Mouse (Mus musculus): ENCODE measurements around the gene Atp1a2. TPM values are rescaled to one million over a fixed set of nuclear protein-coding genes. Genes with fewer than 3 reads are reported as not detected.

Gene Atp1a2
- total RNA-seq, 1 experiment from 2014 or later: not detected

DNA sequence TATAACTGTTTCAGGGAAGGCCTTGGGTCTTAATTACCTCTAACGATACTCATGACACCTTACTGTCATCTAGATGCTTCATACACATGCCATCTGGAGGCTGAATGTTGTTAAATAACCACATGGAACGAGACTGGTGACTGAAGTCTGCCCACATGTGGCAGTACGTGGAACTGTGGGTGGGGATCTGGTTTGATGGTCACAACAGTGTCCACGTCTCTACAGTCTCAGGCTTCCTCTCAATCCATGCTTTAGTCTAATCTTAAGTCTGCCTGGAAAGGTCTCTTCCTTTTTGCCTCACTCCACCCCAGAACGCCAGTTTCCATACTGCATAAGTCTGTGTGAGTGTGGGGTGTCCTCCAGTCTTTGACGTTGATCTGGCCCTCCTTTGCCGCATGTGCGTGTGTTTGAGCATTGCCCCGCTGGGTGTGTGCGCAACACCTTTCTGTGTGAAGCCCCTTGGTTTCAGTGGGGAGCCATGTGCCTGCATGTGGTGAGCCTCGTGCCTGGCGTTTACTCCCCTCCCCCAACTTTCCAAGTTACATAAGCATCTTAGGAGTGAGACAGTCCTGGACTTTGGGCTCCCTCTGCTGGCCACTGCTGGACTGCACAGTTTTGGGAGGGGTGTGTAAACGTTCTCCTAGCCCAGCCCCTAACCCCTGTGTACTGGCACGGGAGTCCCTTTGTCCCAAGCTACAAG, 12.0 kb upstream of the Atp1a2 start:
- peak; percentile 64 for ATAC-seq (ENCODE audit: extremely low read depth, insufficient number of reproducible peaks, low FRiP score, poor library complexity, severe bottlenecking)

DNA sequence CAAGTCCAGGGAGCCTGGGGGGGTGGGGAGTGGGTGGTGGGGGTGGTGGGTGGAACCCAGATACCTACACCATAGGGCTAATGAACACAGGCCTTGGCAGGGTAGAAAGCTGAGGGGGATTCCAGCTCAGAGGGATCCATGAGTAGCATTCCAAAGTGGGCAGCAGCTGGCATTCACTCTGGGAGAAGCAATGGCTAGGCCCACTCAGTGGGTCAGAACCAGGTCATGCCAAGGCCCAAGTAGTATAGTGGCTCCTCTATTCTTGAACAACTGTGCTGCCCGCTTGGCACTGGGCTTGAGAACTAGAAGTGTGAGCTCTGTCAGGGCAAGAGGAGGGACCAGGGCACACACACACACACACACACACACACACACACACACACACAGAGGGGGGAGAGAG, 10.5 kb upstream of the Atp1a2 start:
- ATAC-seq (ENCODE audit: extremely low read depth, insufficient number of reproducible peaks, low FRiP score, poor library complexity, severe bottlenecking): no peak

DNA sequence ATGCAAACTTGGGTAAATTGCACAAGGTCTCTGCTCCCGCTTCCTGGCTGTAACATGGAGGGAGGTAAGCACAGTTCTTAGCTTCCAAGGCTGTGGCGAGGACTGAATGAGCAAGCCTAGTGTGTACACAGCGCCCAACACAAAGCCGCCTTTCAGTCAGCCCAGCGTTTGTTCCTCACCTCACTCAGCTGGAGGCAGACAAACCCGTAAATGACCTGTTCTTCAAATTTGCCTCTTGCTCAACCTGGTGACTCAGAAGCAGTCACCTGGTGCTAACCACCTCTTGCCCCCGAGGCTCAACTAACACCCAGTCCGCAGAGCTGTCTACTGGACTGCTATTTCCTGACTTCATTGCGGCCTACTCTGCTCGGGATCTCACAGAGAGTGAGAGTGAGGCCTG, 10.1 kb upstream of the Atp1a2 start:
- ATAC-seq (ENCODE audit: extremely low read depth, insufficient number of reproducible peaks, low FRiP score, poor library complexity, severe bottlenecking): no peak

DNA sequence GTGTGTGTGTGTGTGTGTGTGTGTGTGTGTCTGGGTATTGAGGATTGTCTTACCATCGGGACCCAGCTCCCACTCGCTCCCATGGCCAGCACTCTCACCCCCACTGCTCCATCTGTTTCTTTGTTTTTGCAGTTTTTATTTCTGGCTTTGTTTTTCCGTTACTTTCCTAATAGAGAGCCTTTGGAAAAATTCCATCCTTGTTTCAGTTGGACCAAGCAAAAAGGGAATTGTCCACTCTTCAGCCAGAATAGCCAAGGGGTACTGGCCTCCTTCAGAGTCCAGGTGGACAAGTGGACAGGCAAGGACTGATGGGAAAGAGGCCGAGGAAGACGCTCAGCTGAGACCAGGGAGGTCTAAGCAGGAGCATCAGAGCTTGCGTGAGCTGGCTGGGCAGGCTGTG, 9.0 kb upstream of the Atp1a2 start:
- no peak for ATAC-seq (ENCODE audit: extremely low read depth, insufficient number of reproducible peaks, low FRiP score, poor library complexity, severe bottlenecking)

DNA sequence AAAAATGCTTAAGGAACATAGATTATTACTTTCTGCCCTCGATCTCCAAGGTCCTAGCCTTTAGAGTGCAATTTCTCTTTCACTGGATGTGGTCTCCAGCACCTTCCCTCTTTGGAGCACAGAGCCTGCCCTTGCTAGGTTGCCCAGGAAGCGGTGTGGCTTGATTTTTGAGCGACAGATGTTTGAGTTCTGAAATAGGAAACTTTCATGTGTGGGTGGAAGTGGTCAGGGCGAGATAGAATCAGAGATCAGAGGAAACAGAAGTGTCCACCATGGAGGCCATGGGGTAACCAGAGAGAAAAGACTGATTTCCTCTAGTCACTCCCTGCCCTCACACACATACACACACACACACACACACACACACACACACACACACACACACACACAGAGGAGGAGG, 8.3 kb upstream of the Atp1a2 start:
- no peak for ATAC-seq (ENCODE audit: extremely low read depth, insufficient number of reproducible peaks, low FRiP score, poor library complexity, severe bottlenecking)

DNA sequence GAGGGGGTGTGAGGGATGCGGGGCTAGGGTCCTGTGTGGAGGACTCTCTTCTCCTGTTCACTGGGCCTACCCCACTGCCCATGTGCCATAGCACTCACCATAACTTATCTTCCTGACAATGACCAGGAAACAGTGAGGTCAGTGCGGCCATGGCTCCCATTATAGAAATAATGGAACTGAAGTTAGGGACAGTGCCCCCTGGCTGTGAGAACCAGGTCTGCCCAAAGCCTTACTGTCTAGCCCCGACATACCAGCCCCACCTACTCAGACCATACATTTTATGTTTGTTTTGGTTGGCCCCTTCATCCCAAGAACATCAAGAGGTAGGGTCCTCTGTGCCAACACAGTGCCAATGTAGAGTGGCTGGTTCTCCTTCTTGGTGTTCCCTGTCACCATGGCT, 7.8 kb upstream of the Atp1a2 start:
- ATAC-seq (ENCODE audit: extremely low read depth, insufficient number of reproducible peaks, low FRiP score, poor library complexity, severe bottlenecking): no peak

DNA sequence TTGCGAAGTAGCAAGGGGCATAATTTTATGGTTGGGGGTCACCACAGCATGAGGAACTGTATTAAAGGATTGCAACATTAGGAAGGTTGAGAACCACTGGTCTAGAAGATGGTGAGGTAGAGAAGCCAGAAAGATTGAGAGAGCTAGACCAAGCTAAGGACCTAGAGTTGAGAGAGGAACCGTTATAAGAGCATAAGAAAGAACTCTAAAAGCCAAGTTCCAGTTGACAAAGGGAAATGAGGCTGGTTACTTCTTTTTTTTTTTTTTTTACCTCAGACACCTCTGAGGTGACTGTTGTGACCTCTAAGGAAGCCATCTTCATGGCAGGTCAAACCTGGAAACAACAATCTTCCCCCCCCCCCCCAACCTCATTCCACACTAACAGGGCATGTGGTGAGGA, 7.3 kb upstream of the Atp1a2 start:
- ATAC-seq (ENCODE audit: extremely low read depth, insufficient number of reproducible peaks, low FRiP score, poor library complexity, severe bottlenecking): no peak

DNA sequence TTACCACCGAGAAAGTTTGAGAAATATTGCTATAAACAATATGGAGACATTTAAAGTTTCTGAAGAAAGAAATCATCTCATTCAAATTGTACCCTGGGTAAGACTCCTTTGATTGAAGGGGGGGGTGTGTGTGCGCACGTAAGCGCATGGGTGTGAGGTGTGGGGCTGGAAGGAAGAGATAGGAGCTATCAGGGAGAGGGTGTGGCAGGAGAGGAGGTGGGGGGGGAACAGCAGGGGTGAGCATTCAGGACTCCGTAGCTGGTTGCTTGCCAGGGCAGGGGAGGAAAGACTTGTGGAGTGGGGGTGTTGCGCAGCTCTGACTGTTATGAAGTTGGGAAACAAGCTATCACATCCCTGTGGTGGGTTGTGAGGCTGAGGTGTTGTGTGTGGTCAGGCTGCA, 6.6 kb upstream of the Atp1a2 start:
- no peak for ATAC-seq (ENCODE audit: extremely low read depth, insufficient number of reproducible peaks, low FRiP score, poor library complexity, severe bottlenecking)

DNA sequence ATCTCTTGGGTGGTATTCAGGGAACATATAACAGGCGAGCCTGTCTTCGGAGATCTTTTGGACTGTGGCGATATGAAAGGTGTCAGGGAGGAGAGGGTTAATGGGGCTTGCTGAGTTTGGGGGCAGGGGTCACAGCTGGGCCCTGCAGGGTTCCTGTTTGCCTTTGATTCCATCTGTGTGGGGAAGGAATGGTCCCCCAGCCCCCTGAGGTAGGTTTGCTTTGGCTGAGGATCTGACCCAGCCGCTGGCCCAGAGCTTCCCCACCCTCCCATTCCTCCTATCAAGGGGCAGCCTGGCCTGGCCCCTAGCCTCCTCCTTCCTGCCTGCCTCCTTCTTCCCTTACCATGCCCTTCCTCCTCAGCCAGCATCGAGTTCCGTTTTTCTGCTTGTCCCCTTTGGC, 5.0 kb upstream of the Atp1a2 start:
- no peak for ATAC-seq (ENCODE audit: extremely low read depth, insufficient number of reproducible peaks, low FRiP score, poor library complexity, severe bottlenecking)

DNA sequence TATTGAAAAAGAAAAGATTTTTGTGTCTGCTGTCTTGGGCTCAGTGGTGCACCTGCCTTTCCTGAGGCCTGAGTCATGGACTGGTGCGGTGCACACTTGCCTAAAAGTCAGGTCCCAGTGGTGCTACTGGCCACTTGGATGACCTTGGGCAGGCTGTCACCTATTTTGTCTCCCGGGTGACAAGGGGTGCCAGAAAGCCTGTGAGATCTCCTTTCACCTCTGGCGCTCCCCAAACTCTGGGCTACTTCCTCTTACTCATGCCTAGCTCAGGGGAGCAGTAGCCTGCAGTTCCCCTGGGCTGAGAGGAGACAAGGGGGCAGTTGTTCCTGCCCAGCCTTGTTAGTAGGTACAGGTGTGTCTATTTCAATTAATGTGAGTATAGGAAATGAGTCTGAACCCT, 4.4 kb upstream of the Atp1a2 start:
- no peak for ATAC-seq (ENCODE audit: extremely low read depth, insufficient number of reproducible peaks, low FRiP score, poor library complexity, severe bottlenecking)

DNA sequence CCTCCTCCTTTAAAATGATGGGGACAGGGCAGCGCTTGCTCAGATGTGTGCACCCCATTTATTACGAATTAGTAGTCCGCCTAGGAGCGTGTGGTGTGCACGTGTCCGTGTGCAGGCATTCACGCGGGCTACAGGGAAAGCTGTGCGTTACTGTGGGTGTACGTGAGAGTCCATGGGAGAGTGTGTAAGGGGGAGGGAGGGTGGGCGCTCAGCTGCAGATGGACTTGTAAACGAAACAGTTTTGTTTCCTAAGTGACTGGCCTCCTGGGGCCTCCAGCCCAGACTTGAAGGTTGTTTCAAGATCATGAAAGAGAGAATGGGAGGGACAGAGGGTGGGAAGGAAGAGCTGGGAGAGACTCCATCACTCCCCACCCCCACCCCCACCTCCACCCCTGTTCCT, 3.3 kb upstream of the Atp1a2 start:
- ATAC-seq (ENCODE audit: extremely low read depth, insufficient number of reproducible peaks, low FRiP score, poor library complexity, severe bottlenecking): no peak

DNA sequence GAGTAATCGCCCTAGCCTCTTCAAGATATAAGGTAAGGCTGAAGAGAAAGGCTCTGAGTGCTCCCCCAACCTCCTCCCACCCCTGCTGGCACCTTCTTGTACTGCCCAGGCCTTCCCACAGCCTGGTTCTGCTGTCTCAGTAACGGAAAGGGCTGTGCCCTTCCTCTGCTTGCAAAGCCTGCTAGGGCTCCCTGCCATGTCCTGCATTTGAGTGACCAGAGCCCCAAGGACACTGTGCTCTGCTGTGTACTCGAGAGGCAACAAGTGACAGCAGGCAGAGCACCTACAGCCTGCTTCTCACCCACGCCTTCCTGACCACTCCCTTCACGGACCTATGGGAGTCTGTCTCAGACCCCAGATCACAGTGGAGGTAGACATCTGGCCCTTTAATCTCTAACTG, 2.4 kb upstream of the Atp1a2 start:
- ATAC-seq (ENCODE audit: extremely low read depth, insufficient number of reproducible peaks, low FRiP score, poor library complexity, severe bottlenecking): no peak

DNA sequence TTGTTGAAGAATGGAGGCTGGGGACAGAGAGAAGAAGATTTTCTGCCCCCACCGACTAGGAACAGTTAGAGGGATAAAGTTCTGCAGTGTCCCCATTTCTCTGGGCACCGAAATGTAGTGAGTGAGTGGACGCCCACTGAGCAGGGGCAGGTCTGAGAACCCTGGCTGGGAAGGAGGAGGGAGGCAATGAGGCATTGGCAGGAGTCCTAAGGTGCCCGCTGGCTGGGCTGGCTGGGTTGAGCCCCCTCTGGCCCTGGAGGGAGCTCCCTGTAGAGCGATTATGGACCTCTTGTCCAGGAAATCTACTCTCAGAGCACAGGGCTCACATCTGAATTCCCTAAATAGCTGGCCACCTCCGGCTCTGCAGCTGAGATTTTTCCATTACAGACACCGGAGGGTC, 1.7 kb upstream of the Atp1a2 start:
- no peak for ATAC-seq (ENCODE audit: extremely low read depth, insufficient number of reproducible peaks, low FRiP score, poor library complexity, severe bottlenecking)

DNA sequence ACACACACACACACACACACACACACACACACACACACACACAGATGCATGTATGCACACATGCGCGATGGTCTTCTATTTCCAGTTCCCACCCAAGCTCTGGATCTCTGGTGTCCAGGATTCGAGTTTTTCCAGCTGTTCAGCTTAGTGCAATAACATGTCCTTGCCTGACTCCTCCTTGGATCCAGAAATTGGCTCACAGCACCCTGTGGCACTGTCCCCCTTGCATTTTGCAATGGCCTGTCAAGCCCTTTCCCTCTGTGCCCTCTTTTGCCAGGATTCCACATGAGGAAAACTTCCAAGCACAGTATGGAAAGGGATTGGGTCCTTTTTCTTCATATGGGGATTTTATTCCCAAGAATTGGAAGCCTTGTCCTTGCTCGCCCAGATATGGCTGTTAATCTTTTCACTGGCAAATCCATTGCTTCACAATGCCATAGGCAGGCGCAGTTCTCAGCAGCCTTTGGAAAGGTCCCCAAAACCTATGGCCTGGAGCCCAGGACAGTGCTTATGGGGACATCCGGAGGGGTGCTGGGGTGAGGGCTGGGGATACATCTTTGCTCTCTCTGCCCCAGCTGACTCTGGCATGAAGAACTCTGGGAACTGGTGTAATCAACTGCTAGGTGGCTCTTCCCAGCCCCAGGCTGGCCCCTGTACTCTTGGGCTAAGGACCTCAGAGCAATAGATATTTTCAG, 901 bp downstream of the Atp1a2 start:
- no peak for ATAC-seq (ENCODE audit: extremely low read depth, insufficient number of reproducible peaks, low FRiP score, poor library complexity, severe bottlenecking)

DNA sequence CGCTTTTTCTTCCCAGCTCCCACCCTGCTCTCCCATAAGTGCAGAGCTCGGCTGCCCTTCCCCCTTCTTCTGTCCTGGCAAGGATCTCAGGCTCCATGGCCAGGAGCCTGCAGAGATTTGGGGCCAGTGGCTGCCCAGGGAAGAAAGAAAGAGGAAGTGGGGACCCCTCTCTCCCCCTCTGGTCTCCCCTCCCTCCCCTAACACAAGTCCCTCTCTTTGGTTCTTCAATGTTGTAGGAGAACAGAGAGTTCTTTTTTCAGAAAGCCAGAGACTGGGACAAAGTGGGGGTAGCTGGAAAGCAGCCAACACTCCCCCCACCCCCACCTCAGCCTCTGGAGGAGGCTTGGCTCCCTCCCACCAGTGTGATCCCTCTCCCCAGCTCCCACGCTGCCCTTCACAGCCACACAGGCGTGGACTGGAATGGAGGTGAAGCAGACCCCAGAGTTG, 2.1 kb downstream of the Atp1a2 start:
- ATAC-seq (ENCODE audit: extremely low read depth, insufficient number of reproducible peaks, low FRiP score, poor library complexity, severe bottlenecking): no peak

DNA sequence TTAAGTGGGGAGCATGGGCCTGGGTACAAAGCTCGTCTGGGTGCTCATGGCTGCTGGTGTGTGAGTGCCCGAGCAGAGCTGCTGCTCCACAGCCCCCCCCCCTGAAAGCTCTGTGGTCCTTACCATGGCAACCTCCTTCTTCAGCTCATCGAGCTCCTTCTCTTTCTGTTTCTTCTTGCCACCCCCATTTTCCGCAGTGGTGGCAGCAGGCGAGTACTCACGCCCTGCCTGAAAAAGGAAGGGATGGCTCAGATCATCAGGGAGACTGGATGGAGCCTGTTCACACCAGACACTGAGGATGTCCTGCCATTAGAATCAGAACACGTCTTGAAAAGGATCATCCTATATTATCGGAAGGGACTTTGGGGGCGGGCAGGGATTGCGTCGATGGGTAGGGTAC, 4.4 kb downstream of the Atp1a2 start:
- ATAC-seq (ENCODE audit: extremely low read depth, insufficient number of reproducible peaks, low FRiP score, poor library complexity, severe bottlenecking): no peak

DNA sequence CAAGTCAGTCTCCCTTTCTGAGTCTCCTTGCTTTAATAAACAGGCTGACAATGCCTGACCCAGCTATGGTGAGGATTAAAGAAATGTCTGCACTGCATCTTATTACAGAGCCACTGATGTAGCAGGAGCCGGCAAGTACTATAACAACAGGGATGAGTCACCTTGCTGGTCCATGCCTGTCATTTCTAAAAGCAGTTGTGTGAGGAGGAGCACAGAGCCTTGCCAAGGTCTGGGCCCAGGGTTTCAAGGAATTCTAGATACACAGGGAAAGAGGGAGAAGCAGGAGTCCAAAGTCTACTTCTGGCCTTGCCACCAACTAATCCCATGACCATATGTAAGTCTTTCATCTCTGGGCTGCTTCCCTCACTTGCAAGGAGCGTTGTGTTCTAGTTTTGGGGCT, 5.0 kb downstream of the Atp1a2 start:
- ATAC-seq (ENCODE audit: extremely low read depth, insufficient number of reproducible peaks, low FRiP score, poor library complexity, severe bottlenecking): no peak

DNA sequence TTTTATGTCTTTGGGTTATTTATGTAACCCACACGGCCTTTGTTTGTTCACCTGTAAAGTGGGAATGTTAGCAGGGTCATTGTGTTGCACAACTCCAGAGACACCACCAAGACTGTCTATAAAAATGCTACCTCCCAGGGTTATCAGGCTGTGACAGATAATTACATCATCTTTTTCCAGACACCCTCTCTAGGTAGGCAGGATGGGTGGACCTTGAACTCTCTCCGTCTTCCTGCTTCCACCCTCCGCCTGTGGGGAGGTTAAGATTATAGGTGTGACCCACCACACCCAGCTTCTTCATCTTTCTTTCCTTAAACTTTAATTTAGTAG, 8.3 kb downstream of the Atp1a2 start:
- ATAC-seq (ENCODE audit: extremely low read depth, insufficient number of reproducible peaks, low FRiP score, poor library complexity, severe bottlenecking): no peak

DNA sequence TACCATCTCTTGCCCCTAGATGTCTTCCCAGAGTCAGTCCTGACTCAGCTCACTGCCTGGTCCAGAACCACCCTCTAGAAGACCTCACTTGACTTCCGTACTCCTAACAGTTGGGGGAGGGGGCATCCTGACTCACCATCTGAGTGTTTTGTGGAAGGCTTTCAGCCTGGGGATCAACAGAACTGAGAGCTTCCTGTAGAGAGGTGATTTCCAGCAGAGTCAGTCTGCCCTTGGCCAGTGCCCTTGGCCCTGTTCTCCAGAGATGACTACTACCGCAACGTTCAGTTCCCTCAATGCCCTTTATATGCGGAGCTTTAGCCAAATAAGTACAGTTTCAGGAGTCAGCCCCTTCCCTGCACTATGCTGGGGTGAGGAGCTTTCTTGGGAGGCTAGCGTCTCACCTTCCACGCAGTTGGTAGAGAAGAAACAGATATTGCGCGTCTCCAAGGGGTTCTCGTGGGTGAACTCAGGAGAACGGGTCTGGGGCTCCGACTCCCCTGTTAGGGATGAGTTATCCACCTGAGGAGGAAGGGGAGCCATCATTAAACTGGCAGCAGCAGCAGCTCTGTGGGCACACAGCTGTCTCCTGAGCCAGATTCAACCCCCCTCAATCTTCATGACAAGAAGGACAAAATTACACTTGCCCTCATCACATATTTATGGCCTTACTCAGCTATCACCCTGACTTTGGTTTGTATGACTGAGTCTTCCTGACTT, 8.8 kb downstream of the Atp1a2 start:
- ATAC-seq (ENCODE audit: extremely low read depth, insufficient number of reproducible peaks, low FRiP score, poor library complexity, severe bottlenecking): no peak

DNA sequence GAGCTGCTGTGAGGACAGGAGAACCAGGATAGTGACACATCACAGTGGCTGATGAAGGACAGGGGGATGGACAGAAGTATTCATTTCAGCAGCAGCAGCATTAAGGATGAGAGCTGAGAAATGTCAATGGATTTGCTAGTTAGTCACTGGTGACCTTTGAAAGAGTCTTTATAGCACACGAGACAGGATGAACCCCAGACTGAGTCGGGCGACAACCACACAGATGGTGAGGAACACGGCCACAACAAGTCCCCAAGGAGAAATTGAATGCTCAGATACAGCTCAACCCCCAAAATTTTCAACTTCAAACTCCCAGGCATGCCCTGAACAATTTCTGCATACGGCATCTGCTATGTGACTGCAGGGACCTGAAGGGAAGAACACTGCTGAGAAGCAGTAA, 11.1 kb downstream of the Atp1a2 start:
- ATAC-seq (ENCODE audit: extremely low read depth, insufficient number of reproducible peaks, low FRiP score, poor library complexity, severe bottlenecking): no peak
